Mouse (Mus musculus): Measurements from ENCODE around the gene Vezf1. TPM values are rescaled to one million over a fixed set of nuclear protein-coding genes. Genes with fewer than 3 reads are reported as not detected.
"Not testable (repeated sequence)": the region's sequence is repeated elsewhere in the genome, so short reads cannot be mapped to it uniquely, and the experiment has no call there.

Gene Vezf1
- total RNA-seq (2021) = 10 to 100 TPM; 24.8 to 27.7 TPM
- long read RNA-seq, experiment 1, full-length matches to known transcripts = 9 of 11 reads
- long read RNA-seq, experiment 1, partial matches to known transcripts = 0 of 11 reads
- long read RNA-seq, experiment 1, other reads (novel, unspliced or antisense) = 2 of 11 reads
- long read RNA-seq, experiment 2, full-length matches to known transcripts = 15 of 19 reads
- long read RNA-seq, experiment 2, partial matches to known transcripts = 3 of 19 reads
- long read RNA-seq, experiment 2, other reads (novel, unspliced or antisense) = 1 of 19 reads

DNA sequence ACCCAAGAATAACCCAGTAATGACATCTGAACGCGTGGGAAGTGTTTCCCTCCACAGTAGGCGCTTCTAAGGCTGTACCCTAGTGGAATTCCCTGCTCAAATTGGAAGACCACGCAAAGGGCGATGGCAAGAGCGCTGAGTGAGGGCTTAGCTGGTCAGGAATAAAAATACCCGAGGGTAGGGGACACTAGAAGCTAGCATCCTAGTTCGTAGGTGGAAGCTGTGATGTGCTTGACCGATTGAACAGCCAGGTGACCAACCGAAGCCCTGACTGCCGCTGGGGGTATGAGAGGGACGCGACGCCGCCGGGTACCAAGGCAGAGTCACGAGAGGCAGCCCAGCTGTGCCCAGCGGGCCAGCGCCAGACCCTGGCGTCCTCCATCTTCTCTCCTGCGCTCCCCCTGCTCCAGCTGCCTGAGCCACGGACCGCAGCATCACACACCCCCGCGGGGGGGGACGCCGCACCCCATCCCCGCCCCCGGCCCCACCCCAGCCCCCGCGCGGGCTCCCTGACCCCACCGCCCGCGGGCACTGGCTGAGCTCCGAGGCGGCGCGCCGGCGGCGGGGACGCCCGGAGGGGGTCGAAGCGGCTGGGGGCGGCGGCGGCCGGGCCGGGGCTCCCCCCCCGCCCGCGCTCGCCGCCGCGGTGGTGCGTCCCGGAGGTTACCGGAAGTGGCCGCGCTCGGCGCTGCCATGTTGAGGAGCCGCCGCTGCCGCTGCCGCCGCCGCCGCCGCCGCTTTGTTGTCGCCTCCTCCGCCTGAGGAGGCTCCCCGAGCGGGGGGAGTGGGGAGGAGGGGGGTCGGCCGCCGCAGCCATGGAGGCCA is at the start of gene Vezf1:
Gene Vezf1, plus strand, starts transcription at position 694 of the 825 bp plus-strand sequence.
- DNase-seq (ENCODE audit: low spot score in 2 of 2) = peak; percentile 64 to 69

DNA sequence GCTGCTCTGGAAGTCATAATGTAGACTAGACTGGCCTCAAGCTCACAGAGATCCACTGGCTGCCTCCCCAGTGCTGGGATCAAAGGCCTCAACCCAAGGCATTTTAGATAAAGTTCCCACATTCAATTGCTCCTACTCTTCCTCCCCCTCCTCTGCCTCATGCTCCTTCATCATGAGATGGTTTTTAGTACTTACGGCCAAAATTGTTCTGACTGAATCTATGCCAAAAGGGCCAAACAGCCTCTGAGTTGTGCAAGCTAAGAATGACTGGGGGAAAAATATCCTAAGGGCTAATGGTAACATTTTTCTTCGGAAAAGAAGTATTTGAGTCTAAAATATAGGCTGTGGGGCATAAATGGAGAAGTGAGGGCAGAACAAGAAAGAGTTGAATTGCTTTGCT is 44.1 kb upstream of the Vezf1 start:
- no peak for DNase-seq (ENCODE audit: low spot score in 2 of 2)

DNA sequence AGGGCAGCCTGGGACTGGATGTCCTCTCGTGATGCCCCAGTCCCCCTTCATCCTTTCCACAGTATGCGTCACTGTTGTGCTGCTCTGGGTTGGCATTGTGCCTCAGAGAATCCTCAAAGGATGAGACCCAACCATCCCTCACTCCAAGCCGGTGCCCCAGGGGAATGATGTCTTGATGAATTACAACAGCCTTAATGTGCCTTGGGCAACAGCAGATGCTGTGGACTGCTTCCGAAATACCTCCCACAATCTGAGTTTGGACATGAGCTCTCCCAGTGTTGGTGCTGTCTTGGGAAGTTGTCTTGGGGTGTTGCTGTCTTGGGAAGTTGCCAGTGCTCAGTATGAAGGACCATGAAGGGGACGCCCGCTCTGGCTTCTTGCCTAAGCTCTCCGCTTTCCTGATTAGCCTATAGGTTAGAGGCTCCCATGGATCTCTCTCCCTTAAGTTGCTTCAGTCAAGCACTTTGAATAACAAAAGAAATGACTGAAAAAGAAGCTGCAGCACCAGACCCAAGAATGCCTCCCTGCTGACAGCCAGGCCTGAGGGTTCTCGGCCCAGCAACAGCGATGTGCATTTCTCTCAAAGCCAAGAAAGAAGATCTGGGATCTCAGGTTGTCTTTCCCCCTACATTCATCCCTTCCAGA is 40.6 kb upstream of the Vezf1 start:
- no peak for DNase-seq (ENCODE audit: low spot score in 2 of 2)

DNA sequence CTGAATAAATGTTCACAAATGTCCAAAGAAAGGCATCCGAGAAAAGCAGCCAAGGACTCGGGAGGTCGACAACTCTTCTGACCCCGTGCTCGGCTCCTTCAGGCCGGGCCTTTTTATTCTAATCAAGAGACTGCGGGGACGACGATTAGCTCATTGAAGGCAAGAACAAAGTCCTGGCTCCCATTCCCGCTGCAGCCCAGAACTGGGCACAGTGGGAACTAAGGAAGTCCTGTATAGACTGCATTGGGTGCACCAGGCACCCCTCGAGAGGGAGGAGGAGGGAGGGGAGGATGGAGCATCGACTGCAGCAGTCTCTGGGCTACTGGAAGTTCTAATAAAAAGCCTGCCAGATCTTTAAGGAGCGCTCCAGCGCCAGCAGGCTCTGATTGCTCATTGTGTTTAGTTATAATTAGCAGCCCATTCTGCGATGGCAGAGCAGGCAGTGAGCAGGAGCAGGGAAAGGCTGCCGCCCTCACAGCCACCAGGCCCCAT is 39.8 kb upstream of the Vezf1 start:
- DNase-seq (ENCODE audit: low spot score in 2 of 2) = peak in 1 of 2 experiments; percentile 35

DNA sequence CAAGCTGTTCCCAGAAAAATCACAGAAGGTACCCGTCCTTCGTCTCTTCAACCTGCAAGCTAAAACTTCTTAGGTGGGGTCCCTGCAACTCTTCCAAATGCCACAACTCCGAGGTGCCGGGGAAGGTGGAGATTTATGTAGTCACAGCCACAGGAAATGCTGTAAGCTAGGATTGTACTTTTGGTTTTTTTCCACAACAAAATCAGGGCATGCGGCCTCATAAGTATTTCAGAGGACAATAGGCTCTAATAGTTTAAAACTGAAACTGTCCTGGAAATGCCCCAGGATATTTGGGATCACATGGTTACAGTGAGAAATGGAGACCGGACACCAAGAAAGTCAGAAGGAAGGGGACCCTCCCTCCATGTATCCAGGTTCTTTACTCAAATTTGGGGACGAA is 37.9 kb upstream of the Vezf1 start:
- no peak for DNase-seq (ENCODE audit: low spot score in 2 of 2)

DNA sequence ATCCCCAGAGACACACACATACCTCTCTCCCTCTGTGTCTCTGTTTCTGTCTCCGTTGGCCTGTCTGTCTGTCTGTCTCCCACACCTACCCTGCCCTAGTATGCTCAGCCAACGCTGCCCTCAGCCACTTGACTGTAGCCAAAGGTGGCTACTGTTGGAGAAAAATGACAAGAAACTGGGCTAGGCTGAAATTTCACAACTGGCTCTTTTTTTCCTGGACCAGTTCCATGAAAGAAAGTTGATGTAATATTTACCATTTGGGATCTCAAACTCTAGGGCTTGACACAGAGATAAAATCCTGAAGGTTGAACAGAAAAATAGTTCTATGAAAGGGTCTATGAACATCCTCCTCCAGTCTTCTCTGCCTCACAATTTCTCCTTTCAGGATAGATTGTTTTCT is 37.2 kb upstream of the Vezf1 start:
- DNase-seq (ENCODE audit: low spot score in 2 of 2) = no peak

DNA sequence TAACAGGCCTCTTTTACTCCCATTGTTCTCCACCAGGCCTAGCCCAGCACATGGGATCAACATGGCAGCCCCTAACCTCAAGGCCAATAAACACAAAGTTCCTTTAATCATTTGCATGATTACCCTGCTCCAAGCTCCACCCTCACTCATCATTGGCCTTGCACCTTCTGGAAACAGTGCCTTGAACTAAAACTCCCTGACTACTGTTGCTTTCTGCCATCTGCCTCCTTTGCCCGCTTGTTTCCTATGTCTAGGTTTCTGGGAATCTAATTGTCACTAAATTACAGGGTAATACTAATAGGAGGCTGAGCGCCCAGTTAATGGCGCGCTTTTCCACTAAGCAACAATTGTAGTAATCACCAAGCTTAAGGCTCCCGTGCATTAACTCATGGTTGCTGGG is 36.3 kb upstream of the Vezf1 start:
- no peak for DNase-seq (ENCODE audit: low spot score in 2 of 2)

DNA sequence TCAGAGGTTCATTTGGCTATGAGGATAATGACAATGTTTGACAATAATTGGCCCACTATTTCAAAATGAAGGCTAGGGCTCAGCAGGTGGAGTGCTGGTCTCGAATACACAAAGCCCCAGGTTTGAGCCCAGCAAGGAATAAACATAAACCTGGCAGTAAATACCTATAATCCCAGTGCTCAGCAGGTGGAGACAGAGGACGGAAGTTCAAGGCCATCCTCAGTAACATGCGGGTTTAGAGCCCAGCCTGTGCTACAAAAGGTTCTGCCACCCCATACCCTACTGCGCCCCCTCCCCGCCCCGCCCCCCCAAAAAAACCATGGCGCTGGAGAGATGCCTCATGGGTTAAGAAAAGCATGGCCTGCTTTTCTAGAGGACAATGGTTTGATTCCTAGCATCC is 32.1 kb upstream of the Vezf1 start:
- DNase-seq (ENCODE audit: low spot score in 2 of 2) = no peak

DNA sequence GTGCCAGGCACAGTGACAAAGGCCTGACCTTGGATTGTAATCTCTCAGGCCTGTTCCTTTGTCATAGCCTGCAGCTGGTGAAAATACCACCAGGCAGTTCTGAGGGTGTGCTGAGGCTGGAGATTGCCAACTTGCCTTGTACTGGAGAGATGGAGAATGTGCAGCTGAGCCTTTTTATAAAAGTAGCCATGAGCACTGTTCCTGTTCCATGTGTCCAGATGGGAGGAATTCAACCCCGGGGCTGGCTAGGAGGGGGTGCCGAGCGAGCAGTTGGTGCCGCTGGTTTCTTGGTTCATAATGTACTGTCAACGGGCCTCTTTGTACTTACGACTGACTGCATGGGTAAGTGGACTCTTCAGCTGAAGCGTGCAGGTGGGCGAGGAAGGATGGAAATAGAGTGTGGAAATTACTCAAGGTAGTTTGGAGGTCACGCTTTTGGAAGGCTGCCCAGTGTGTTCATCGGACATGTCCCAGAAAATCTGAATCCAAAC is 31.3 kb upstream of the Vezf1 start:
- peak in 1 of 2 experiments; percentile 19 for DNase-seq (ENCODE audit: low spot score in 2 of 2)

DNA sequence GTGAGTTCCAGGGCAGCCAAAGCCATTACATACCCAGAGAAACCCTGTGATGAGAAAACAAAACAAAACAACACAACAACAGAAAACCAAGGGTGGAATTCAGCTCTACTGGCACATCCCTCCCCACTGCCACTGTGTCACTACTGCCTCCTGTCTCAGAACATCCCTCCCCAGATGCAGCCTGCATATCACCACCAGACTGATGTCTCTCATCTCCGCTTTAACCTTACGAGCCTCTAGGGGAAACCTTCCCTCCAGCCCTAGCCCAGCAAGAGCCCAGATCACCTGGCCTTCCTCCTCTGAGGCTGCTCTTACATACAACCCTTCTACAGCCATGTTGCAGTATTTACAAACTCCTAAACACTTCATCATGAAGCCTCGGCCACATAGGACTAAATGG is 30.7 kb upstream of the Vezf1 start:
- DNase-seq (ENCODE audit: low spot score in 2 of 2) = no peak

DNA sequence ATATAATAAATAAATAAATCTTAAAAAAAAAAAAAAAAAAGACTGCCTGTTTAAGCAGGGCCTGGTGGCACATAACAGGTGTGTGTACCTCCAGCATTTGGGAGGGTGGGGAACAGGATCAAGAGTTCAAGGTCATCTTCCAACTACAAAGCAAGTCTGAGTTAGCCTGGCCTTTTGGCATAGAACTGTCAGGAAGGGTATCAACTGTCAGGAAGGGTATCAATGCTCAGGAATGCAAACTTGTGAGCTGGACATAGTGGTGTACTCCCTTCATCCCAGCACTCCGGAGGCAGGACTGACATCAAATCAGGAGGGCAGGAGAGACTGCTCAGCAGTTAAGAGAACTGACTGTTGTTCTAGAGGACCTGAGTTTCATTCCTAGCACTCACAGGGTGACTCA is 29.0 kb upstream of the Vezf1 start:
- DNase-seq (ENCODE audit: low spot score in 2 of 2) = no peak

DNA sequence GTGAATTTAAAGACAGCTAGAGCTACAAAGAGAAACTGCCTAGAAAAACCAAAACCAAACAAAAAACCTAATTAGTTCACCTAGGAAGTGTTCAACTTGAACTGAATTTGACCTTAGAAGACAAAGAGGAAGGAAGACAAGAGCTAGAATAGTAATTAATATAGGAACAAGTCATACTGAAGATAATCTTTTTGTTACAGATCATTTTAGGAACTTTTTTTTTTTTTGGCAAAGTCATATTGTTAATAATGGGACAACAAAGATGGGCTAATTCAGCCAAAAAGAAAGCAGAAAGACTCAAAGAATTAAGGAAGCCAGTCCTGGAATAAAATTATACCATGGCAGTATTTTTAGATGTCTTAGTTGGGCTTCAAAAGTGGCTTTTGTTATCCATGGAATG is 23.8 kb upstream of the Vezf1 start:
- no peak for DNase-seq (ENCODE audit: low spot score in 2 of 2)

DNA sequence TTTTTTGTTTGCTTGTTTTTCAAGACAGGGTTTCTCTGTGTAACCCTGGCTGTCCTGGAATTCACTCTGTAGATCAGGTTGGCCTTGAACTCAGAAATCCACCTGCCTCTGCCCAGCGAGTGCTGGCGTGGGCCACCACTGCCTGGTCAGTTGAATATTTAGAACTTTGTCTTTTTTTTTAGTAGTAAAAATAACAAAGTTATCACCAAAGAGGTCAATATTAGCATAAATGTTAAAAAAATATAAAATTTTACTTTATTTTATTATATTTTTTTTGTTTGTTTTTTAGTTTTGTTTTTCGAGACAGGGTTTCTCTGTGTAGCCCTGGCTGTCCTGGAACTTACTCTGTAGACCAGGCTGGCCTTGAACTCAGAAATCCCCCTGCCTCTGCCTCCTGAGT is 22.9 kb upstream of the Vezf1 start:
- not testable (repeated sequence) for DNase-seq (ENCODE audit: low spot score in 2 of 2)

DNA sequence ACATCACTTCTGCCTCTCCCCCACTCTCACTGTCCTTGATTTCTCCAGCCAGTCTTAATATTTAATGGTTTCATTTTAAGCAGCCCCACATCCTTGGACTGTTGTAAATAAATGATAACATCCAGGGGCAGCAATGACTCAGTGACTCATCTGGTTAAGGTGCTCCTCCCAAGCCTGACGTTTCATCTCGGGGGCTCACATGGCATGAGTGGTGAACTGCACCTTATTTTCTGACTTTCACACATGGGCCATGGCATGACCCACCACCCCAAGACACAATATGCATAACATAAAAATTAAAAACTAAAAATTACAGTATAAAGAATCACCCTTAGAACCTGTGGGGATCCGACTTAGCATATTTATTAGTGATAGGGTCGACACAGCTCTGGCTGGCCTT is 22.2 kb upstream of the Vezf1 start:
- no peak for DNase-seq (ENCODE audit: low spot score in 2 of 2)

DNA sequence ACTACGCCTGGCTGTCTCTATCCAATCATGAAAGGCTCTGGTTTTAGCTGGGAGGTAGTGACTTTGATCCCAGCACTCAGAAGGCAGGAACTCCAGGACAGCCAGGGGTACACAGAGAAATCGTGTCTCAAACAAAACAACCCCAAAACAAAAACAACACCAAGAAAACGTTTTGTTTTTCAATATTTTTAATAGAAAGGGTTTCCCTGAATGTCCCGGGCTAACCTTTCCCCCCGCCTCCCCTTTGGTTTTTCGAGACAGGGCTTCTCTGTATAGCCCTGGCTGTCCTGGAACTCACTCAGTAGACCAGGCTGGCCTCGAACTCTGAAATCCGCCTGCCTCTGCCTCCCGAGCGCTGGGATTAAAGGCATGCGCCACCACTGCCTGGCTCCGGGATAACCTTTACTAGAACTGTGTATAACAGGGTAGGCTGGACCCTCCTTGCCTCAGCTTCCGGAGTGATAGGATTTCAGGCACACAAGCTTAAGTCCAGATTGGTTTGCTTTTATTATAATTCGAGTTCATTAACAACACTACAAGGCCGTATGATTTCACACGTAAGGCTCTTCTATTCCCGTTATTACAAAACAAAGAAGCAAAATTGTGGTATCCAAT is 21.6 kb upstream of the Vezf1 start:
- DNase-seq (ENCODE audit: low spot score in 2 of 2) = peak in 1 of 2 experiments; percentile 14

DNA sequence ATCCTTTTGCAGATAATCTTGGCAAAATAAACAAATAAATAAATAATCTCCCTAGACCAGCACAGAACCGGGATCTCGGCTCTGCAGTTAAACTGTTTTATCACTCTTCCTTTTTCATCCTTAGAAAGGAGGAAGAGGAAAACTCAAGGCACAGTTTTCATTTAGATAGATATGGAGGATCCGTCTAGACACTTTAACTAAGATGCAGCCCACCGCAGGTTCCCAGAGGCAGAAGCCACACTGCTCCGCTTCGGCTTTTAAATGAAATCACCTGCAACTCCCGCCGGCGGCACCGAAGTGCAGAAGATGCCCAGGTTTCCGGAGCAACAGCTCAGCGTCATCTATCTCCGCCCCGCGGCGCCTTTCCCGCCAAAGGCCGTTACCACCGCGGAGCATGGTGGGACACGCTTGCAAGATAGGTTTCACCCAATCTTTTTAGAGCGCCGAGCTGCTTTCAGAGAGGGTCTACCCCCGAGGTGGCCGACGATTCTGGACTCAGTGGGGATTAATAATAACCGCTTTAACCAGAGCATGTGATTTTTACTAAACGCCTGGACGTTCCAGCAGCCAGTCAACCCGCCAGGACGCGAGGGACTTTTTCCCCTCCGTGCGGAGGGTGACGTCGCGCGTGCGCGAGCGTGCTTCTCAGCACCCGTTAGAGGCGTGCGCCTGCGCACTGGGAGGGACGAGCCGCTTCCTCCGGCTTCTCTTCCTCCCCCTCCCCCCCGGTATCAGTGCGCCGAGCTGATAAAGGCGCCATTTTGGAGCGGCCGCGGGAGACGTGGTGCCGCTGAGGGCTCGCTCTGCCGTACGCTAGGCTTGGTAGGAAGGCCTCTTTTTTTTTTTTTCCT is 20.9 kb upstream of the Vezf1 start, which contains the start of gene Srsf1:
Gene Srsf1, plus strand, starts transcription at position 430 of the 851 bp plus-strand sequence.
- DNase-seq (ENCODE audit: low spot score in 2 of 2) = peak; percentile 98 to 99

DNA sequence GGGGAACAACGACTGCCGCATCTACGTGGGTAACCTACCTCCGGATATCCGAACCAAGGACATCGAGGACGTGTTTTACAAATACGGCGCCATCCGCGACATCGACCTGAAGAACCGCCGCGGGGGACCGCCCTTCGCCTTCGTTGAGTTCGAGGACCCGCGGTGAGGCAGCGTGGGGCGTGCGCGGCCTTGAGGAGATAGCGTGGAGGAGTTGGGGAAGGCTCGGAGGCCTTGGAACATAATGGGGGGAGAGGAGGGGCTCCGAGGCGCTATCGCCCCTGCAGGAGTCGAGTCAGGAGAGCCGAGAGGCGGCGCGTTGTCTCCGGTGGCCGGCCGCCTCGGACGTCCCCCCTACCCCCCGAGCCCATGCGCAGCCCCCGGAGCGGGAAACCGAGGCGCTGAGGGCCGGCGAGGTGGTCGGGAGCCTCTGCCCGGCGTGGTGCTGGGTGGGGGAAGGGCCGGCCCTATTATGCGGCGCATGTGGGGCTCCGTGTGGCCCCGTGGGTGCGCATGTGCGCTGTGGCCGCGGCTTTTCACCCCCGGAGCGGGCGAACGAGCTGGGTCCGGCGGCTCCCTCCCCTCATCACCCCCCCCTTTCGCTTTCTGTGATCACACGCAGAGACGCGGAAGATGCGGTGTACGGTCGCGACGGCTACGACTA is 20.1 kb upstream of the Vezf1 start:
- DNase-seq (ENCODE audit: low spot score in 2 of 2) = peak; percentile 70 to 78

DNA sequence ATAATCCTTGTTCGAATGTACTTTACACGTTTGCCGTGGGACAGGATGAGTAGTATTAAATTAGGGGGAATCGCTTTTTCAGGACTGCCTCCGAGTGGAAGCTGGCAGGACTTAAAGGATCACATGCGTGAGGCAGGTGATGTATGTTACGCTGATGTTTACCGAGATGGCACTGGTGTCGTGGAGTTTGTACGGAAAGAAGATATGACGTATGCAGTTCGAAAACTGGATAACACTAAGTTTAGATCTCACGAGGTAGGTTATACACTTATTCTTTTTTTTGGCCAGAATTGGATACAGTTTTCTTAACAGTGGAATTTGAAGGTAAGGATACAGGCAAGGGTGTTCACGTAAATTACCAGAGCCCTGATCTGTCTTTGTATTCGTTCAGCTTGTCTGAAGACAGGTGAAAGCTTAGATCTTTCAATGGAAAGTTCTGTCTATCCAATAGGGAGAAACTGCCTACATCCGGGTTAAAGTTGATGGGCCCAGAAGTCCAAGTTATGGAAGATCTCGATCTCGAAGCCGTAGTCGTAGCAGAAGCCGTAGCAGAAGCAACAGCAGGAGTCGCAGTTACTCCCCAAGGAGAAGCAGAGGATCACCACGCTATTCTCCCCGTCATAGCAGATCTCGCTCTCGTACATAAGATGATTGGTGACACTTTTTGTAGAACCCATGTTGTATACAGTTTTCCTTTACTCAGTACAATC is 19.0 kb upstream of the Vezf1 start:
- no peak for DNase-seq (ENCODE audit: low spot score in 2 of 2)

DNA sequence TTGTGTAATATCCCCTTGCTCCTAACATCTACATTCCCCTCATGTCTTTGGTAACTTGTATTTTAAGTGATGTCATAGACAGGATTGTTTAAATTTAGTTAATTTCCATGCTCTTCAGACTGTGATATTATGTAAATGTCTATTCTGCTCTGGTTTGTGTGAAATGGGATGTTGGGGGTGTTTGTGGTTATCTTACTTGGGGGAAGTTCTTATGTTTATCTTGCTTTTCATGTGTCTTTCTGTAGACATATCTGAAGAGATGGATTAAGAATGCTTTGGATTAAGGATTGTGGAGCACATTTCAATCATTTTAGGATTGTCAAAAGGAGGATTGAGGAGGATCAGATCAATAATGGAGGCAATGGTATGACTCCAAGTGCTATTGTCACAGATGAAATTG is 18.3 kb upstream of the Vezf1 start:
- no peak for DNase-seq (ENCODE audit: low spot score in 2 of 2)

Measured in layer of hippocampus, postnatal 14 days (tissue).